Mouse (Mus musculus) testis, postnatal 10 days (tissue): Measurements from ENCODE around the gene St5.

Experiments used
- DNase-seq: peaks from one replicate; pipeline ENCODE4 v3.0.0; 2021; ENCODE audit warnings: low spot score

The St5 gene

GRCm38 (mm10) chr7:109641102-109641501 is 62.3 kb downstream of the St5 start:
- DNase-seq, result peak; percentile 24

- no peak for DNase-seq
These were observed 66.0 kb downstream of the St5 start for GRCm38 (mm10) chr7:109637391-109637790.

GRCm38 (mm10) chr7:109636086-109636792 is 67.2 kb downstream of the St5 start:
- peak; percentile 10 for DNase-seq

- DNase-seq, result no peak
These were observed 69.9 kb downstream of the St5 start for GRCm38 (mm10) chr7:109633404-109634085.

- no peak for DNase-seq
These were observed 72.1 kb downstream of the St5 start for GRCm38 (mm10) chr7:109631330-109631729.

- DNase-seq, result no peak
These were observed 73.3 kb downstream of the St5 start for GRCm38 (mm10) chr7:109629871-109630778.

- DNase-seq, result no peak
These were observed 74.3 kb downstream of the St5 start for GRCm38 (mm10) chr7:109628935-109629609.

GRCm38 (mm10) chr7:109627851-109628250 is 75.6 kb downstream of the St5 start:
- no peak for DNase-seq

GRCm38 (mm10) chr7:109622234-109622838 is 81.1 kb downstream of the St5 start:
- DNase-seq, result no peak

GRCm38 (mm10) chr7:109620967-109621366 is 82.4 kb downstream of the St5 start:
- no peak for DNase-seq

- no peak for DNase-seq
These were observed 83.1 kb downstream of the St5 start for GRCm38 (mm10) chr7:109620288-109620687.

- DNase-seq, result peak; percentile 91
These were observed 84.7 kb downstream of the St5 start for GRCm38 (mm10) chr7:109618721-109619120.

- no peak for DNase-seq
These were observed 85.6 kb downstream of the St5 start for GRCm38 (mm10) chr7:109617838-109618237.

GRCm38 (mm10) chr7:109616034-109616979 is 87.1 kb downstream of the St5 start:
- peak; percentile 74 for DNase-seq

- DNase-seq, result no peak
These were observed 87.8 kb downstream of the St5 start for GRCm38 (mm10) chr7:109615601-109616000.

- no peak for DNase-seq
These were observed 88.5 kb downstream of the St5 start for GRCm38 (mm10) chr7:109614939-109615338.

GRCm38 (mm10) chr7:109613531-109614021 is 89.8 kb downstream of the St5 start:
- no peak for DNase-seq

- no peak for DNase-seq
These were observed 90.4 kb downstream of the St5 start for GRCm38 (mm10) chr7:109613051-109613450.

- DNase-seq, result no peak
These were observed 90.9 kb downstream of the St5 start for GRCm38 (mm10) chr7:109612531-109612930.

- no peak for DNase-seq
These were observed 93.1 kb downstream of the St5 start for GRCm38 (mm10) chr7:109610348-109610747.
